Mouse (Mus musculus) gonadal fat pad, adult 2 months (tissue): ENCODE measurements around the gene Hectd4. TPM values are rescaled to one million over a fixed set of nuclear protein-coding genes. Genes with fewer than 3 reads are reported as not detected.
"Not testable (repeated sequence)": the region's sequence is repeated elsewhere in the genome, so short reads cannot be mapped to it uniquely, and the experiment has no call there.

ENCODE experiments used
- DNase-seq: peaks from one replicate; pipeline ENCODE4 v3.0.0-alpha.2; 2012; ENCODE audit warnings: low read depth
- polyA plus RNA-seq: library from polyadenylated mRNA; depleted of rRNA; stranded (reverse); fragments of >200 nt; gene quantifications from 2 replicates; pipeline ENCODE4 v1.2.3, GENCODE M21; 2012; rRNA removed

The Hectd4 gene
- 13.0 and 15.6 TPM in 2 replicates for polyA plus RNA-seq

- DNase-seq = no peak
Observed at GRCm38 (mm10) chr5:121219980-121220731, at the start of gene Hectd4. Gene Hectd4 (plus strand): TSS chr5:121220219.

GRCm38 (mm10) chr5:121172835-121173234, 47.2 kb upstream of the Hectd4 start:
- DNase-seq = no peak

DNA sequence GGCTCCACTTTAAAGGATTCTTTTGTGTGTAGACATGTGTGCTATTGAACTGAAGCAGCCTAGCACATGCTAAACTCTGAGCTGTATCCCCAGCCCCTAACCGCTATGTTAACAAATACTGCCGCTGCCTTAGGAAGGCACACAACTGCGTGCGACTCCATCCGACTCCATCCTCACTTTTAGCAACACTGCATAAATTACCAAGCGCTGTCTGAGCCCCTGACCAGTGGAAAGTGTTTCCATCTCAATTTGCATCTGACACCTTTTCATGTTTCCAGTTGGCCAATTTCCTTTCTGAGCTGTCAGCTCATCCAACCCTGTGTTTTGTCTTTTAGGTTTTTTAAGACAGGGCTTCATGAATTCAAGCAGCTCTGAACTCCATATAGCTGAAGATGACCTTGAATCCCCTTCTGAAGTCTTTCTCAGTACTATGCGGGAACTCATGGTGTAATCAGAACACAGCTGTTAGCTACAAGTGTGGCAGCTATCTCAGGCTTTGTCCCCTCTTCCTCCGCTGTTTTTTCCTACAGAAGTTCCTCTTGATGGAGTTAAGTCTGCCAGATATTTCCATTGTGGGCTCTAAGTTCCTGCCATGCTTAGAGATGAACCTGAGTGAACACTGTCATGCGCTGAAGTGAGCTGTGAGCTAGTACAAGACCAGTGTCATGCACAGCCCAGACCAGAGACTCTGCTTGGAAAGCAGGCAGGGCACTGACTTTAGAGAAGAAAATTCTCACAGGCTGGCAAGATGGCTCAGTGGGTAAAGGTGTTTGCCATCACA, 40.8 kb upstream of the Hectd4 start:
- no peak for DNase-seq

DNA sequence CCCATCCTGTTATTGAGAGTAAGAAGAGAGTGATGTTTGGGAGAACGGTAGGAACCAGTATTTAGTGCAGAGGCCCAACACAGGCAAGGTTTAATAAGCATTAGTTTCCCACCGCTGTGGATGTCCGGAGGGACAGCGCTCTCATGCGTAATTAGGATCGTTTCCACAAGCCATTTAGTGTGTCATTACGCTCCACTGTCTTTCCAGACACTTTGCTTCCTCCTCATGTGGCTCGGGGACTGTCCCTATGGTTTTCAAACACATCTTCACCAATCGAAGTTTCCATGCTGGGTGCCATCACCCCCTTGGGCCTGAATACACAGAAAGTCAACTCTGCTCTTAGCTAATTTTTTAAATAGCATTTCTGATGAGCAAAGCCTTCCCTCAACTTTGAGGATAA, 36.8 kb upstream of the Hectd4 start:
- DNase-seq = no peak

DNA sequence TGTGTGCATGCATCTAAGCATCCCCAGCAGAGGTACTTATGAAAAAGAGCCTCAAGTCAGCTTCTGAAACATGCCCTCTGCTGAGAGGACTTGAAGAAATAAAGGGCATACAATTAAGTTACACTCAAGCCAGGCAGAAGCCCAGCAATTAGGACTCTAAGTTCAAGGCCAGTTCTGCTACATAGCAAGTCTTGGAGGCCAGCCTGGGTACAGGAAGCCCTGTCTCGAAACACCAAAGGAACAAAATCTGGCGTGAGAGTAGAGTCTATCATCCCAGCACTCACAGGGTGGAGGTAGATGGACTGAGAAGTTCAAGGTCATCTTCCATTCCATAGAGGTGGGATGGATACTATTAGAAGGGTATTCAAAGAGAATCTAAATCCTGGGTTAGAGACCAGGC, 35.6 kb upstream of the Hectd4 start:
- no peak for DNase-seq

DNA sequence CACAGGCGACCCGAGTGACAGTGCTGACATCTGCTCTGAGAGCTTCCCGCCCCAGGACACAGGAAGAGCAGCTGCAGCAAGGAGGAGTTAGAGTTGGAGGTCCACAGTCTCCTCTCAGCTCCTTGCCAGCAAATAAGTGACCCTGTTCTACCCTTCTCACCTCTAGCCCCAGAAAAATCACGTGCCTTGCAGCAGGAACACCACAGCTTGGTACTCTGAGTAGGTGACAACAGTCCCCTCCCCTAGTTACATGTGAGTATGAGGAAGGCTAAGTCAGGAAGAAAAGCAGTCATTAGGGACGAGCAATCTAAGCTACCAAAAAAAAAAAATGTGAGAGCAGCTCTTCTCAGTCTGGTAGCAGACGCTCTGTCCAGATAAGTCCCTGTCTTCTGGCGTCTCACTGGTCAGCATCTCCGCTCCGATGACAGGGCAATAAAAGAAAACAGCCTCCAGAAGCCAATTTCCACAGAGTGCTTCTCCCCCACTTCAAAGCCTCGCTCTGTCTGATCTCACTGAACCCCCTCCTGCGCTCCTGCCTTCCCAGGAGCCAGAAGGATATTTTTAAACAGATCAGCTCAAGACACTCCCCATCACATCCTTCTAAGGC, 35.0 kb upstream of the Hectd4 start:
- no peak for DNase-seq

- DNase-seq = no peak
Observed at GRCm38 (mm10) chr5:121187580-121188001, 32.4 kb upstream of the Hectd4 start.

DNA sequence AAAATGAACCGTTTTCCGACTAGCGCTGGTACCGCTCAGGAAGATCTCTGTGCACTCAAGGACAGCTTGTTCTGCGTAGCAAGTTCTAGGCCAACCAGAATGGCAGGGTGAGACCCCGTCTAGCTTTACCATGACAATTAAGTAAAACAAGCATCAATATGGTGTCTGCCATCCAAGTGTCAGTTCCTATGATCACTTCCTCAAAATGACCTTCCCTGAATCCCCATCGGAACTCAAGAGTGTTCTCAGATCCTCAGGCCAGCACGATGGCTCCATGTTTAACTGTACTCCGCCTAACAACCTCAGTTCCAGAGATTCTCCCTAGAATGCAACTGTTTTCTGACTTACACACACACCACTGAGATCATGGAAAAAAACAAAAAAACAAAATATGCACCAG, 31.8 kb upstream of the Hectd4 start:
- DNase-seq = no peak

DNA sequence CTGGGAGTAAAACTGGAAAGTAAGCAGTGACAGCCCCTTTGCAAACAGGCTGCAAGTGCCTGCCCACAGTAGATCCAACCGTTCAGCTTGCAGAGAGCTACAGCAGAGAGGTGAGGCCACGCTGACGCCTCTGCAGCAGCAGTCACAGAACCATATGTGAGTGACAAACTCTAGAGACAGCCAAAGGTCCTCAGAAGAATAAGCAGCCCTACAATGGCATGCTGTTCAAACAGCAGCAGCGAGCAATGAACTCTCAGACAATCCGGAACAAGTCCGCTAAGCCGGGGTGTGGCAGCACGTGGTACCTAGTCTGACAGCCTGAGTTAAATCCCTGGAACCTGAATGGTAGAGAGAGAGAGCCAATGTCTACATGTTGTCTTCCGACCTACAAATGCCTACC, 30.8 kb upstream of the Hectd4 start:
- DNase-seq = peak; percentile 40

DNA sequence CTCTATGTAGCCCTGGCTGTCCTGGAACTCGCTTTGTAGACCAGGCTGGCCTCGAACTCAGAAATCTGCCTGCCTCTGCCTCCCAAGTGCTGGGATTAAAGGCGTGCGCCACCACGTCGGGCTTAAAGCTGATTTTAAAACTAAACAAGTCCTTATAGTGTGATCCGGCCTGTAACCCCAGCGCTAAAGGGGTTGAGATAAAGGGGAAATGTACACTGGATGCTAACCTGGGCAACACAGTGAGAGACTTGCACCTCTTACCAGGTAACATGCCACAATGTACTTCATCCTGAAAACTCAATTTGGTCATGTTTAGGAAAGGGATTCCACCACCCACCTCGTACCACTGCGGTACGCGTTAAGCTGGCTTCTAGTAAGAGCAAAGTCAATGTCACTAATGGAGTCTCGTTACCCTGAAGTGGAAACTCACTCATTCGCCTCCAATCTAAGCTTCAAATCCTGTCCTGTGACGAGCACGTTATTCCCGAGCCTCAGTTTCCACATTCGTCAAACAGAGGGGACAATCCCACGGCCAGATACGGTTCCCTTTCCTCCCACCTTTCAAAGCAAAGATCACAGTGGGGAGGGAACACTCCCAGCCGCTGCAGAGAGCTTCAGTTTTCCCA, 29.7 kb upstream of the Hectd4 start:
- DNase-seq = no peak

DNA sequence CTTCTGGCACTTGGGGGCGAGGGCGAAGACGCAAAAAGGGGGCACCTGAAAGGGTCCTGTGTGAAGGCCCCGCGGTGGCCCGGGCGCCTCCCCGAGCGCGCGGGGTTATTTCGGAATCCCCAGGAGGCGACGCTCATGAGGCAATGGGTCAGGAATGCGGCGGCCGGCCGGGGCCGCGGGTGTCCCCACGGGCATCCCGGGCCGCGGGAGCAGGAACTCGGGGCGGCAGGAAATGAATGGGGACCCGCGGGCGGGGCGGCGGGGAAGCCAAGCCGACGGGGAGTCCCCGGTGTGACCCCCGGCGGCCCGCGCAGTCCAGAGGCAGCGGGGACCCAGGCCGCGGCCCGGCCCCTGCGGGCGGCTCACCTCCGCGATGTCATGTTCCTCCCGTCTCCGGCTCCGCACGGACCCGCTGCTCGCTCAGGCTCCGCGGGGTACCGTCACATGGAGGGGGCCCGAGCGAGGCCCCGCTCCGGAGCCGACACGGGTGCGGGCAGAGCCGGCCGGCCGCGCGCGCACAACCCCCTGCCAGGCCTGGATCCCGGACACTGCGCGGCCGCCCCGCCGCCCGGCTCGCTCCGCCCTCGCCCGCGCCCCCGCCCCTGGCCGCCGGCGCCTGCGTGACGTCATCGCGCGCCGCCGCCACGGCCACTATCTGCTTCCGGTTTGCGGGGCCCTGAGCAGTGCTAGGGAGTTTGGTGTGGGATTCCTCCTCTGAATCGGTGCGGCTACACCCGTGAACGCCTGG, 29.0 kb upstream of the Hectd4 start, which contains the start of gene Ptpn11:
Gene Ptpn11 (minus strand): TSS at position 562 of the 748 bp plus-strand sequence.
- no peak for DNase-seq

GRCm38 (mm10) chr5:121191584-121191906, 28.5 kb upstream of the Hectd4 start:
- no peak for DNase-seq

DNA sequence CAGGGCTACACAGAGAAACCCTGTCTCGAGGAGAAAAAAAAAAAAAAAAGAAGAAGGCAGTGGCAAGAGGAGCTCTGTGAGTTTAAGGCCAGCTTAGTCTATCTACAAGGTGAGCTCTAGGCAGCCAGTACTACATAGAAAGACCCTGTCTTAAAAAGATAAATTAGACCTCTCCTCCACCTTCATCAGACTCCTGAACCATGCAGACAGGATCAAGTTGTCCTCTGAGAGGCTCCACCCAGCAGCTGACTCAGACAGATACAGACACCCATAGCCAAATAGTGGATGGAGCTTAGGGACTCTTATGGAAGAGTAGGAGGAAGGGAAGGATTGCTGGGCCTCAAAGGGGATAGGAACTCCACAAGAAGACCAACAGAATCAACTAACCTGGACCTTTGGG, 25.8 kb upstream of the Hectd4 start:
- no peak for DNase-seq

DNA sequence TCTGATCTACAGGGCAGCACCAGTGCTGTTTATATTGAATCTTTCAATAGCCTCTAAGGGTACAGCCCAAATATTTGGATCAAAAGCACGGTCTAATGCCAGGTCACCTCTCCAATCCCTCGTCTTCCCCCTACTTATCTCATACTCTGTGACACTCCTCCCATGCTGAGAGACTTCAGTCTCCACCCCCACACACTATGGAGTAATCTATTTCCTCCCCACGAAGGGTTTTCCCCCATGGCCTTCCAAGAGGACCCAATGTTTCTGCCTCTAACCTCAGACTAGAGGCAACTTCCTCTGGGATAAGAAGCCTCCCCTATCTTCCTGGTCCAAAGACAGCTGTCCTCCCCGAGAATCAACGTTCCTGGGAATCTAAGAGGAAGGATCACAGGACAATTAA, 23.3 kb upstream of the Hectd4 start:
- no peak for DNase-seq

- no peak for DNase-seq
Observed at GRCm38 (mm10) chr5:121197337-121197736, 22.7 kb upstream of the Hectd4 start.

DNA sequence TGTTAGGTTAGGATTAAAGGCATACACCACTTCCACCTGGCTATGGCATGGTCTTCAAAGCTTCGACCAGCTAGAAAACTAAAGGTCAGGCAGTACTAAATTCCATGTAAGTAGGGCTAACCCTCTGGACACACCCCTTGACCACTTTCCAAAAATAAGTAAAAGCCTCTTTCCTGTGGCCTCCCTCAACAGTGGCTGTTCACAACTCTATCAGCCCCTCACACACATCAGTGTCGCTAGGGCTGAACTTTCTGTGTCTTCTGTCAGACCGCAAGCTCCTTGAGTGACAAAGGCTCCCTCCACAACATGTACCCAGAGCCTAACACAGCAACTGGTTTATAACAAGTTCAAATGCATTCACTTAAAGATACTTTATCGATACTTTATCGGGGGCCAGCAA, 21.6 kb upstream of the Hectd4 start:
- DNase-seq = no peak

DNA sequence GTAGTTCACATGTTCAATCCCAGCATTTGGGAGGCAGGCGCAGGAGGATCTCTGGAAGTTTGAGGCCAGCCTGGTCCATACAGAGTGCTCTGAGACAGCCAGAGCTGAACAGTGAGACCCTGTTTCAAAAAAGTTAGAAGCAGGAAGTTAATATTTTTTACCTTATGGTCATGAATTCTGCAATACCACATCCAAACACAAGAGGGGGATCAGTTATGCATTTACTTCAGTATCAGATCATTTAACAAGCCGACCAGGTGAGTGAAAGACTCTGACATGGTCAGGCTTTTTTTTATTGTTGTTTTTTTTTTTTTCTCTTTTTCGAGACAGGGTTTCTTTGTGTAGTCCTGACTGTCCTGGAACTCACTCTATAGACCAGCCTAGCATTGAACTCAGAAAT, 18.3 kb upstream of the Hectd4 start:
- no peak for DNase-seq

- no peak for DNase-seq
Observed at GRCm38 (mm10) chr5:121202467-121202866, 17.6 kb upstream of the Hectd4 start.

DNA sequence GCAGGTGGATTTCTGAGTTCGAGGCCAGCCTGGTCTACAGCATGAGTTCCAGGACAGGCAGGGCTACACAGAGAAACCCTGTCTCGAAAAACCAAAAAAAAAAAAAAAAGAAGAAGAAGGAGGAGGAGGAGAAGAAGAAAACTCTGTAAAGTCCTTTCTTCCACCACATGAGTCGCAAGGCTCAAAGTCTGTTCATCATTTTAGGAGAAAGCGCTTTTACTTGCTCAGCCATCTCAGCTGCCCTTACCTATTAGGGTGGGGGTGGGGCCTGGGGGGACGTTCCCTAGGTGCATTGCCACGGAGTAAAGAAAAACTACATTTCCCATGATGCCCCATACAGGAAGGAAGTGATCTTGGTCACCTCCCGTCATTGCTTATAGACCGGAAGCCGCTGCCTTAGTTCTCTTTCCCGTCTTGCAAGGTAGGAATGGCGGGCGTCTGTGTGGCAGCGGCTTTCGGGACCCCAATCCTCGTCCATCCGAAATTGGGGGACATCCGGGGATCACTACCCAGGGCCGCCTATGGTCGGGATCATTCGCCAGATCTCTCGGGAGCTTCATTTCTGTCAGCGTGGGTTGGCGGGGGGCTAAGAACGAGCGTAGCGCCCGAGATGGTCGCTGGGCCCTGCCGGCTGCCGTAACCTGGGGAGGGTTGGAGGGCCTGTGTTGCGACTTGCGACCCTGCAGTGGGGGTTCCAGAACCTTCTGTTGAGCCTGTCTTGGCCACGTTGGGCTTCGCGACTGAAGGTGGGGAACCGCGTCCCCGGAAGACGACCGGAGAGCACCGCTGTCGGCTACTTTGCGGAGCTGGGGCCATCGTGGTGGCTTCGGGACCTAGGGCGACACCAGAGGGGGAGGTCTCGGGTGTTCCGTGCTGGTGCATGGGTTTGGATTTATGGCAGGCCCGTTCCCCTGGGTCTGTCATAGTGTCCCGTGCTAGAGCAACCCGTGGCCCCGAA, 15.6 kb upstream of the Hectd4 start, which contains the start of gene Rpl6:
Gene Rpl6 (plus strand): TSS at position 350 of the 958 bp plus-strand sequence.
- no peak for DNase-seq

DNA sequence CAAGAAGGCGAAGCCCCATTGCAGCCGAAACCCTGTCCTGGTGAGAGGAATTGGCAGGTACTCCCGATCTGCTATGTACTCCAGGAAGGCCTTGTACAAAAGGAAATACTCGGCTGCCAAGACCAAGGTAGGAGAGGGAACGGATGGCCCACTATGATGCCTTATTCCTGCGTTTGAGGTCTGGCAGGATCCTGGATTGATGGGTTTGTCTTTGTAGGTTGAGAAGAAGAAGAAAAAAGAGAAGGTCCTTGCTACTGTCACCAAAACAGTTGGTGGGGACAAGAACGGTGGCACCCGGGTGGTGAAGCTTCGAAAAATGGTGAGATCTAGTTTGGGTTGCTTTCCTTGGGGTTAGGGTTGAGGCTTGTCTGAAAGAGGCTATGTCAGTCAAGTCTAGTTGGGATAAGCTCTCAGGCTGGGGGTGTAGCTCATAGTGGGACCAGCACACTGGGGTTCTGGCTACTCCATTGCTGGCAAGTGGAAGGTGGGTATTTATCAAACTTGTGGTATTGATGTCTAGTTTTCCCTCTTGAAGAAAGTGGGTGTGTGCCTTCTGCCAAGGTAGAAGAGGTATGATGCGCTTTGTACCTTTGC, 14.4 kb upstream of the Hectd4 start:
- DNase-seq = not testable (repeated sequence)
